Mouse (Mus musculus) liver, postnatal 0 days (tissue): Measurements from ENCODE around the gene Tsc2.

Experiments used
- CTCF ChIP-seq: sonication (generic); IDR thresholded peaks from 2 replicates; pipeline ENCODE4 v1.5.1; 2016; ENCODE audit warnings: antibody characterized with exemption, low read depth
- EP300 ChIP-seq: IDR thresholded peaks from 2 replicates; pipeline ENCODE4 v1.6.1; 2016; ENCODE audit warnings: antibody characterized with exemption, low read depth, mild to moderate bottlenecking

DNA sequence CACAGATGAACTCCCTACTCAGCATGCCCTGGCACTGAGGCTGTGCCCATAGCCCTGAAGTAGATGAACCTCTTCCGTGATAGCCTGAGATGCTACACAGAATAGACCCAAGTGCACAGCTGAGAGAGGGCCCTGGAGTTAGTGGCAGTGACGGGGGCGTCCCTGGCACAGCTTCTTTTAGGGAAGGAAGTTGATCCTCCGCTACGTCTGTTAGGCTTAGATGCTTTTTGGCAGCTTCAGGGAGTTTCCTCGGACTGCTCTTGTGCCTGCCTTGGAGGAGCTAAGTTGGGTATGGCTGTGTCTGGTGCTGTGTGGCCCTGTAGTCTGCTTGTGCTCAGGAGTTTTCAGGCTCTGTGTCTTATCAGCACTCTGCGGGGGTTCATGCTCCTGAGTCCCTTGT, 41.8 kb upstream of the Tsc2 start:
- TF ChIP-seq EP300 = no peak
- no peak for TF ChIP-seq CTCF
